Mouse (Mus musculus): ENCODE measurements around the gene Fam110a. TPM values are rescaled to one million over a fixed set of nuclear protein-coding genes. Genes with fewer than 3 reads are reported as not detected.
A peak's percentile ranks its signal among the peaks of the same experiment; 100 is the strongest.

Gene Fam110a
- polyA plus RNA-seq, 1 experiment from 2014 or later = 24.8 TPM

- H3K27ac ChIP-seq (ENCODE audit: low read depth) = no peak overlapping the region
- WGBS = 74% methylated on average over 4 of the region's 4 CpGs
- H3K27me3 ChIP-seq (replicated peaks; ENCODE audit: control insufficient read depth, insufficient read depth, low read length) = no peaks in the 10 kb centered on the region
- H3K4me1 ChIP-seq (replicated peaks; ENCODE audit: control insufficient read depth, insufficient read depth, low read length) = no peaks in the 10 kb centered on the region
- no peaks in the 10 kb centered on the region for H3K36me3 ChIP-seq (ENCODE audit: control insufficient read depth, insufficient read depth, low read length)
- no peak overlapping the region for H3K4me3 ChIP-seq (ENCODE audit: low read depth, low read length)
- ATAC-seq (replicated peaks; ENCODE audit: low FRiP score, low TSS enrichment, low read depth) (peak; percentile 29; the same call in 1 of the 2 replicates), DNase-seq (ENCODE audit: low spot score) (no peak)
- no peak overlapping the region for H3K9ac ChIP-seq (ENCODE audit: low read length)
- no peaks in the 10 kb centered on the region for H3K9me3 ChIP-seq (ENCODE audit: control insufficient read depth, low read length)
- no peak overlapping the region for H3K4me2 ChIP-seq (ENCODE audit: low read length)
Observed at GRCm38 (mm10) chr2:152012222-152012621, 32.2 kb upstream of the Fam110a start.

GRCm38 (mm10) chr2:152011724-152012123 is 31.7 kb upstream of the Fam110a start:
- Histone ChIP-seq H3K27ac (ENCODE audit: low read depth) (no peak overlapping the region), H3K27me3 (replicated peaks; ENCODE audit: control insufficient read depth, insufficient read depth, low read length) (no peaks in the 10 kb centered on the region), H3K36me3 (ENCODE audit: control insufficient read depth, insufficient read depth, low read length) (no peaks in the 10 kb centered on the region), H3K9me3 (ENCODE audit: control insufficient read depth, low read length) (no peaks in the 10 kb centered on the region), H3K9ac (ENCODE audit: low read length) (no peak overlapping the region), H3K4me1 (replicated peaks; ENCODE audit: control insufficient read depth, insufficient read depth, low read length) (no peaks in the 10 kb centered on the region), H3K4me3 (ENCODE audit: low read depth, low read length) (no peak overlapping the region), H3K4me2 (ENCODE audit: low read length) (no peak overlapping the region)
- DNase-seq (ENCODE audit: low spot score) (no peak), ATAC-seq (replicated peaks; ENCODE audit: low FRiP score, low TSS enrichment, low read depth) (no peak)
- WGBS = 50% methylated on average over 2 of the region's 2 CpGs

- 77% methylated on average over 7 of the region's 7 CpGs for WGBS
- DNase-seq (ENCODE audit: low spot score) = no peak
- ATAC-seq (replicated peaks; ENCODE audit: low FRiP score, low TSS enrichment, low read depth) = no peak
- Histone ChIP-seq H3K9me3 (ENCODE audit: control insufficient read depth, low read length) (no peaks in the 10 kb centered on the region), H3K9ac (ENCODE audit: low read length) (no peak overlapping the region), H3K4me1 (replicated peaks; ENCODE audit: control insufficient read depth, insufficient read depth, low read length) (no peaks in the 10 kb centered on the region), H3K4me2 (ENCODE audit: low read length) (no peak overlapping the region), H3K27me3 (replicated peaks; ENCODE audit: control insufficient read depth, insufficient read depth, low read length) (no peaks in the 10 kb centered on the region), H3K27ac (ENCODE audit: low read depth) (no peak overlapping the region), H3K36me3 (ENCODE audit: control insufficient read depth, insufficient read depth, low read length) (no peaks in the 10 kb centered on the region), H3K4me3 (ENCODE audit: low read depth, low read length) (no peak overlapping the region)
Observed at GRCm38 (mm10) chr2:152010661-152011060, 30.6 kb upstream of the Fam110a start.

GRCm38 (mm10) chr2:152010251-152010650 is 30.2 kb upstream of the Fam110a start:
- DNase-seq (ENCODE audit: low spot score) (no peak), ATAC-seq (replicated peaks; ENCODE audit: low FRiP score, low TSS enrichment, low read depth) (no peak)
- no peak overlapping the region for H3K4me2 ChIP-seq (ENCODE audit: low read length)
- WGBS = 71% methylated on average over 9 of the region's 9 CpGs
- no peak overlapping the region for H3K4me3 ChIP-seq (ENCODE audit: low read depth, low read length)
- no peaks in the 10 kb centered on the region for H3K4me1 ChIP-seq (replicated peaks; ENCODE audit: control insufficient read depth, insufficient read depth, low read length)
- H3K27ac ChIP-seq (ENCODE audit: low read depth) = no peak overlapping the region
- no peak overlapping the region for H3K9ac ChIP-seq (ENCODE audit: low read length)
- no peaks in the 10 kb centered on the region for H3K27me3 ChIP-seq (replicated peaks; ENCODE audit: control insufficient read depth, insufficient read depth, low read length)
- H3K9me3 ChIP-seq (ENCODE audit: control insufficient read depth, low read length) = no peaks in the 10 kb centered on the region
- no peaks in the 10 kb centered on the region for H3K36me3 ChIP-seq (ENCODE audit: control insufficient read depth, insufficient read depth, low read length)

- DNase-seq (ENCODE audit: low spot score) (no peak), ATAC-seq (replicated peaks; ENCODE audit: low FRiP score, low TSS enrichment, low read depth) (no peak)
- Histone ChIP-seq H3K4me2 (ENCODE audit: low read length) (no peak overlapping the region), H3K9ac (ENCODE audit: low read length) (no peak overlapping the region), H3K27ac (ENCODE audit: low read depth) (no peak overlapping the region), H3K9me3 (ENCODE audit: control insufficient read depth, low read length) (no peaks in the 10 kb centered on the region), H3K27me3 (replicated peaks; ENCODE audit: control insufficient read depth, insufficient read depth, low read length) (no peaks in the 10 kb centered on the region), H3K4me1 (replicated peaks; ENCODE audit: control insufficient read depth, insufficient read depth, low read length) (no peaks in the 10 kb centered on the region), H3K4me3 (ENCODE audit: low read depth, low read length) (no peak overlapping the region), H3K36me3 (ENCODE audit: control insufficient read depth, insufficient read depth, low read length) (no peaks in the 10 kb centered on the region)
- WGBS = 85% methylated on average over 15 of the region's 15 CpGs
Observed at GRCm38 (mm10) chr2:152009061-152009779, 29.2 kb upstream of the Fam110a start.

GRCm38 (mm10) chr2:152007783-152008182 is 27.8 kb upstream of the Fam110a start:
- H3K27me3 ChIP-seq (replicated peaks; ENCODE audit: control insufficient read depth, insufficient read depth, low read length) = no peaks in the 10 kb centered on the region
- WGBS = 64% methylated on average over 10 of the region's 10 CpGs
- no peak overlapping the region for H3K4me3 ChIP-seq (ENCODE audit: low read depth, low read length)
- no peak for ATAC-seq (replicated peaks; ENCODE audit: low FRiP score, low TSS enrichment, low read depth)
- H3K4me2 ChIP-seq (ENCODE audit: low read length) = no peak overlapping the region
- H3K9ac ChIP-seq (ENCODE audit: low read length) = no peak overlapping the region
- H3K9me3 ChIP-seq (ENCODE audit: control insufficient read depth, low read length) = no peaks in the 10 kb centered on the region
- no peaks in the 10 kb centered on the region for H3K36me3 ChIP-seq (ENCODE audit: control insufficient read depth, insufficient read depth, low read length)
- H3K27ac ChIP-seq (ENCODE audit: low read depth) = no peak overlapping the region
- H3K4me1 ChIP-seq (replicated peaks; ENCODE audit: control insufficient read depth, insufficient read depth, low read length) = no peaks in the 10 kb centered on the region
- no peak for DNase-seq (ENCODE audit: low spot score)

- H3K9ac ChIP-seq (ENCODE audit: low read length) = no peak overlapping the region
- ATAC-seq (replicated peaks; ENCODE audit: low FRiP score, low TSS enrichment, low read depth) (no peak), DNase-seq (ENCODE audit: low spot score) (no peak)
- H3K4me3 ChIP-seq (ENCODE audit: low read depth, low read length) = no peak overlapping the region
- no peak overlapping the region for H3K4me2 ChIP-seq (ENCODE audit: low read length)
- H3K9me3 ChIP-seq (ENCODE audit: control insufficient read depth, low read length) = no peaks in the 10 kb centered on the region
- WGBS = 60% methylated on average over 6 of the region's 6 CpGs
- no peaks in the 10 kb centered on the region for H3K36me3 ChIP-seq (ENCODE audit: control insufficient read depth, insufficient read depth, low read length)
- peaks cover 23% of the 10 kb centered on the region for H3K27me3 ChIP-seq (replicated peaks; ENCODE audit: control insufficient read depth, insufficient read depth, low read length)
- no peak overlapping the region for H3K27ac ChIP-seq (ENCODE audit: low read depth)
- H3K4me1 ChIP-seq (replicated peaks; ENCODE audit: control insufficient read depth, insufficient read depth, low read length) = no peaks in the 10 kb centered on the region
Observed at GRCm38 (mm10) chr2:152002529-152002928, 22.5 kb upstream of the Fam110a start.

GRCm38 (mm10) chr2:152000735-152001134 is 20.7 kb upstream of the Fam110a start:
- 62% methylated on average over 6 of the region's 6 CpGs for WGBS

GRCm38 (mm10) chr2:152000291-152000679 is 20.3 kb upstream of the Fam110a start:
- ATAC-seq (replicated peaks; ENCODE audit: low FRiP score, low TSS enrichment, low read depth) (no peak), DNase-seq (ENCODE audit: low spot score) (no peak)
- Histone ChIP-seq H3K4me2 (ENCODE audit: low read length) (no peak overlapping the region), H3K36me3 (ENCODE audit: control insufficient read depth, insufficient read depth, low read length) (no peaks in the 10 kb centered on the region), H3K27me3 (replicated peaks; ENCODE audit: control insufficient read depth, insufficient read depth, low read length) (peaks cover 36% of the 10 kb centered on the region), H3K27ac (ENCODE audit: low read depth) (no peak overlapping the region), H3K4me3 (ENCODE audit: low read depth, low read length) (no peak overlapping the region), H3K4me1 (replicated peaks; ENCODE audit: control insufficient read depth, insufficient read depth, low read length) (no peaks in the 10 kb centered on the region), H3K9me3 (ENCODE audit: control insufficient read depth, low read length) (no peaks in the 10 kb centered on the region), H3K9ac (ENCODE audit: low read length) (no peak overlapping the region)
- 50% methylated on average over 3 of the region's 3 CpGs for WGBS

More at GRCm38 (mm10) chr2:152000735-152001134, 20.7 kb upstream of the Fam110a start:
- Histone ChIP-seq H3K9ac (ENCODE audit: low read length) (no peak overlapping the region), H3K27me3 (replicated peaks; ENCODE audit: control insufficient read depth, insufficient read depth, low read length) (peaks cover 36% of the 10 kb centered on the region), H3K4me2 (ENCODE audit: low read length) (no peak overlapping the region), H3K9me3 (ENCODE audit: control insufficient read depth, low read length) (no peaks in the 10 kb centered on the region), H3K4me1 (replicated peaks; ENCODE audit: control insufficient read depth, insufficient read depth, low read length) (no peaks in the 10 kb centered on the region), H3K36me3 (ENCODE audit: control insufficient read depth, insufficient read depth, low read length) (no peaks in the 10 kb centered on the region), H3K4me3 (ENCODE audit: low read depth, low read length) (no peak overlapping the region), H3K27ac (ENCODE audit: low read depth) (no peak overlapping the region)
- DNase-seq (ENCODE audit: low spot score) (no peak), ATAC-seq (replicated peaks; ENCODE audit: low FRiP score, low TSS enrichment, low read depth) (no peak)

All from intestine, embryonic 14.5 days (tissue).